Mouse (Mus musculus) C2C12 (cell line): ENCODE results near the gene Cyld.

Experiments used
- CTCF ChIP-seq: IDR thresholded peaks from one replicate; pipeline ENCODE4 v1.5.1; 2011; ENCODE audit not compliant: control insufficient read depth, insufficient read depth, insufficient read length
- FOSL1 ChIP-seq: IDR thresholded peaks from one replicate; pipeline ENCODE4 v1.8.0; 2011; ENCODE audit warnings: mild to moderate bottlenecking, low read length; ENCODE audit not compliant: poor library complexity, insufficient read depth, severe bottlenecking
- MAX ChIP-seq: IDR thresholded peaks from one replicate; pipeline ENCODE4 v1.6.1; 2011; ENCODE audit warnings: mild to moderate bottlenecking, control low read depth
- MYOD1 ChIP-seq: IDR thresholded peaks from one replicate; pipeline ENCODE4 v1.6.1; 2011; ENCODE audit warnings: low read depth; ENCODE audit not compliant: control insufficient read depth, insufficient read length
- USF1 ChIP-seq: IDR thresholded peaks from one replicate; pipeline ENCODE4 v1.6.1; 2011; ENCODE audit warnings: low read depth, mild to moderate bottlenecking, control low read depth, moderate library complexity

DNA sequence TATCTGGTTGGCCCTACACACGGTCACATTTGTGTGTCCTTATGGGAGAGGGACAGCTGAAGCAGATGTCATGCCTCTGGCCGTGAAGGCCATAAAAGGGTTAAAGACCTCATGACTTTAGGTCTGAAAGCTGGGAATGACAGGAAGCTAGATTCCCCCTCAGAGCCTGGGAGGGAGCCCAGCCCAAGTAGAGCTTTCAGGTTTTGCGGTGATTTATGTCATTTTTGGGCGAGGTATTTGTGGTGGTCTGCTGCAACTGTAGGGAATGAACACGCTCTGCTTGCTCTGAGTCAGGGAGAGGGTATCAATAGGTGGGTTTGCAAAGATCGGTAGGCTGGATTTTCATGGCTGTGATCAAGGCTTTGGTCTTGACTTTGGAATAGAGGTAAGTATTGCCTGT, 6.9 kb upstream of the Cyld start:
- TF ChIP-seq CTCF, result no peak
- no peak for TF ChIP-seq FOSL1
- TF ChIP-seq MYOD1, result no peak
- TF ChIP-seq USF1, result no peak
- no peak for TF ChIP-seq MAX
